Mouse (Mus musculus) erythroid progenitor cell, adult 5-6 weeks (primary cell): Measurements from ENCODE around the gene Vsig10. TPM values are rescaled to one million over a fixed set of nuclear protein-coding genes. Genes with fewer than 3 reads are reported as not detected.
A peak's percentile ranks its signal among the peaks of the same experiment; 100 is the strongest.
"Not testable (repeated sequence)": the region's sequence is repeated elsewhere in the genome, so short reads cannot be mapped to it uniquely, and the experiment has no call there.

Experiments used
- ATAC-seq: replicated peaks from 2 replicates; pipeline ENCODE4 v1.8.0; 2016; ENCODE audit warnings: moderate number of reproducible peaks, mild to moderate bottlenecking, moderate TSS enrichment, inconsistent platforms; ENCODE audit not compliant: poor library complexity, low FRiP score, severe bottlenecking
- total RNA-seq, 2 experiments: library from RNA; stranded (forward) in 1 of 2; stranded (reverse) in 1 of 2; fragments of 150-400 nt in 1 of 2; fragments of 186-747, 209-891 nt in 1 of 2; gene quantifications; 2 replicates each; pipeline versions ENCODE4 v1.2.3 to v1.2.4; 2015 to 2017; ENCODE audit warnings: low replicate concordance in 2 of 2

Vsig10 gene
- total RNA-seq, 2 experiments from 2014 or later = 0.98 TPM; not detected in 1

- no peak for ATAC-seq
Measured at GRCm38 (mm10) chr5:117374372-117375049, 55.6 kb downstream of the Vsig10 start.

GRCm38 (mm10) chr5:117376331-117376761 lies 57.5 kb downstream of the Vsig10 start:
- ATAC-seq = no peak

- not testable (repeated sequence) for ATAC-seq
Measured at GRCm38 (mm10) chr5:117377731-117378130, 58.8 kb downstream of the Vsig10 start.

GRCm38 (mm10) chr5:117380199-117380598 lies 61.3 kb downstream of the Vsig10 start:
- ATAC-seq = no peak

GRCm38 (mm10) chr5:117381785-117382184 lies 62.9 kb downstream of the Vsig10 start:
- ATAC-seq = no peak

GRCm38 (mm10) chr5:117383198-117383597 lies 64.3 kb downstream of the Vsig10 start:
- ATAC-seq = no peak

GRCm38 (mm10) chr5:117388296-117388751 lies 69.4 kb downstream of the Vsig10 start:
- ATAC-seq = peak; percentile 67

GRCm38 (mm10) chr5:117388877-117389276 lies 70.0 kb downstream of the Vsig10 start, which contains the start of gene Rfc5:
TSS of gene Rfc5 (minus strand) at chr5:117389047.
- peak; percentile 96 for ATAC-seq

GRCm38 (mm10) chr5:117390895-117391294 lies 72.0 kb downstream of the Vsig10 start:
- ATAC-seq = no peak

- no peak for ATAC-seq
Measured at GRCm38 (mm10) chr5:117395834-117396233, 77.0 kb downstream of the Vsig10 start.

GRCm38 (mm10) chr5:117396596-117397014 lies 77.7 kb downstream of the Vsig10 start:
- no peak for ATAC-seq

GRCm38 (mm10) chr5:117397371-117397770 lies 78.5 kb downstream of the Vsig10 start:
- ATAC-seq = no peak

GRCm38 (mm10) chr5:117398007-117398550 lies 79.2 kb downstream of the Vsig10 start:
- ATAC-seq = no peak

GRCm38 (mm10) chr5:117399281-117399680 lies 80.4 kb downstream of the Vsig10 start:
- ATAC-seq = no peak

- ATAC-seq = no peak
Measured at GRCm38 (mm10) chr5:117403609-117404008, 84.7 kb downstream of the Vsig10 start.

Other genes with a start within 250 kb of the Vsig10 start
- gene Suds3, start 203.0 kb upstream of the Vsig10 start, total RNA-seq (2015; ENCODE audit: low replicate concordance) = 23.5 and 31.7 TPM in 2 replicates
- gene Suds3, start 203.0 kb upstream of the Vsig10 start, total RNA-seq (2017; ENCODE audit: low replicate concordance) = 62.6 and 70.5 TPM in 2 replicates
- 53.7 and 55.1 TPM in 2 replicates for gene Taok3, start 199.0 kb upstream of the Vsig10 start, total RNA-seq (2015; ENCODE audit: low replicate concordance)
- 48.5 and 60.2 TPM in 2 replicates for gene Taok3, start 199.0 kb upstream of the Vsig10 start, total RNA-seq (2017; ENCODE audit: low replicate concordance)
- gene Pebp1, start 31.5 kb upstream of the Vsig10 start, total RNA-seq (2015; ENCODE audit: low replicate concordance) = 31.4 and 46.9 TPM in 2 replicates
- 11.6 and 17.5 TPM in 2 replicates for gene Pebp1, start 31.5 kb upstream of the Vsig10 start, total RNA-seq (2017; ENCODE audit: low replicate concordance)
- gene Wsb2, start 38.2 kb downstream of the Vsig10 start, total RNA-seq (2015; ENCODE audit: low replicate concordance) = 6.1 and 13.4 TPM in 2 replicates
- 3.8 and 7.7 TPM in 2 replicates for gene Wsb2, start 38.2 kb downstream of the Vsig10 start, total RNA-seq (2017; ENCODE audit: low replicate concordance)
- gene Rfc5, start 70.0 kb downstream of the Vsig10 start, total RNA-seq (2015; ENCODE audit: low replicate concordance) = 26.4 and 28.8 TPM in 2 replicates
- gene Rfc5, start 70.0 kb downstream of the Vsig10 start, total RNA-seq (2017; ENCODE audit: low replicate concordance) = 30.8 and 54.1 TPM in 2 replicates
- under 0.01 and 0.36 TPM in 2 replicates for gene Ksr2, start 94.9 kb downstream of the Vsig10 start, total RNA-seq (2015; ENCODE audit: low replicate concordance)
- gene Ksr2, start 94.9 kb downstream of the Vsig10 start, total RNA-seq (2017; ENCODE audit: low replicate concordance) = not detected in 2 replicates